Comparison of ENCODE assay signal across 12 mouse cellular contexts in genomic region chr16:74873756-74874155, GRCm38 (mm10).
DNase-seq lines count a peak whose midpoint lies in the region.
"Had no signal": no experiment of that assay in that cellular context is flagged by ENCODE, and none has a peak within 500 bp of the region (broad histone marks: within the 10 kb centered on the region; RNA-seq: fewer than 3 reads in every experiment).

No protein-coding gene starts in this region.

- peak; percentile 14 to 17 for DNase-seq in left cerebral cortex, adult 18-20 months (ENCODE audit: low spot score in 2 of 2)
- DNase-seq in left cerebral cortex, adult 11 months (ENCODE audit: low spot score), result no peak
- peak; percentile 34 for DNase-seq in layer of hippocampus, adult 9-11 months
- DNase-seq in left cerebral cortex, postnatal 25 days (ENCODE audit: low spot score in 2 of 2), result peak; percentile 27 to 60
- peak; percentile 32 for DNase-seq in telencephalon, adult 2 months (ENCODE audit: low read depth, low spot score)
- DNase-seq in ovary, postnatal 36 days (ENCODE audit: low spot score), result no peak
- no peak for DNase-seq in thymus, adult 18-20 months
- DNase-seq: adrenal gland, adult 2 months; cerebellum, adult 9-10 months; kidney, adult 2 months; kidney, postnatal 10 days; thymus, postnatal 36 days had no signal

- intact Hi-C loops in left cerebral cortex, postnatal 25 days (cut with DNase I), result no loop called here

Comparison
In these comparisons a context has a peak if more than half of its experiments do, and no peak if none do; other contexts are left out.
1. DNase-seq: peak in left cerebral cortex, adult 18-20 months (2 of 2), layer of hippocampus, adult 9-11 months (single experiment), left cerebral cortex, postnatal 25 days (2 of 2) and telencephalon, adult 2 months (single experiment); none in left cerebral cortex, adult 11 months (single experiment), ovary, postnatal 36 days (single experiment) and thymus, adult 18-20 months (0 of 2).